Mouse (Mus musculus) layer of hippocampus, adult 11-12 months (tissue): Measurements from ENCODE around the gene Hspa5.
"Not testable (repeated sequence)": the region's sequence is repeated elsewhere in the genome, so short reads cannot be mapped to it uniquely, and the experiment has no call there.

Source experiments
- DNase-seq: peaks from one replicate; pipeline ENCODE4 v3.0.0; 2022; ENCODE audit warnings: low spot score

Hspa5 gene

GRCm38 (mm10) chr2:34809568-34809967 lies 37.8 kb downstream of the Hspa5 start:
- DNase-seq: no peak

DNA sequence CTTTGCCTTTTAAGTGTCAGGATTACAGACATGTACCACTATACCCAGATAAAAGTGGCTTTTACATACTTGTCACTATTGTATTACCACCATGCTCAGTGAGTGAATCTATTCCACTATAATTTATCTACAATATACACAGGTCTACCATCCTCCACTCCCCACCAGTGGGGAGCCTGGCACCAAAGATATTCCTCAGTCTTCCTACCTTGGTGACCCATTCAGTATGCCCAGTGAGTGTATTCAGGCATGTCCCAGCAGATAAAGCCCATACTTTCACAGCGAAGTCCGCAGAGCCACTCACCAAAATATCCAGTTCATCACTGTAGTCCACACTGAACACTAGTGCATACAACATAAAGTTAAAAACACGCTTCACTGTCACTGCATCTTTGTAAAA lies 39.0 kb downstream of the Hspa5 start:
- no peak for DNase-seq

DNA sequence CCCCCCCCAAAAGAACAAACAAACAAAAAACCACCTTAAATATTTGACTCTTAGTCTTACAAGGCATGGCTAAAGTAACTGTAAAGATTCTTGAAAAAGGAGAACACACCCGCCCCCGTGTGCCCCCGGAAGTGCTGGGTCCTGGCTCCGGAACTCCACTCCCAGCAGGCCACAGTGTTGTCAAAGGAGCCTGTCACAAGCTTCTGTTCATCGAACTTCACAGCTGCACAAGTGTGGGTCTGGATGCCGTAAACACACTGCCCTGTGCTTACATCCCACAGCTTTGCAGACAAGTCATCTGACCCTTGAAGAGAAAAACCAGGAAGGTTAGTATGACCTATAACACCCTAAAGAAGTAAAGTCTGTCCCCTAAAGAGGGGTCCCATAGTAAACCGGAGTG lies 40.9 kb downstream of the Hspa5 start:
- DNase-seq: no peak

DNA sequence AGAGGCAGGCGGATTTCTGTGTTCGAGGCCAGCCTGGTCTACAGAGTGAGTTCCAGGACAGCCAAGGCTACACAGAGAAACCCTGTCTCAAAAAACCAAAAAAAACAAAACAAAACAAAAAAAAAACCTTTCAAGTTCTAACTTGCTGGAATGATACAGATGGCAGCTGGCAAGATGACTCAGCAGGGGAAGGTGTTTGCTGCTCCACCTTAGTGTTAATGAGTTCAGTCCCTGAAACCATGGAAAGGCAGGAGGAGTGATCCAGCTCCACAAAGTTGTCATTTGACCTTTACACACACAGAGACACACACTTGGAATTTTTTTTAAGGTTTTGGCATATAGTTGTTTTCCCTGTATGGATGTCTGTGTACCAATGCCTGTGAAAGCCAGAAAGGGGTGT lies 44.1 kb downstream of the Hspa5 start:
- not testable (repeated sequence) for DNase-seq

GRCm38 (mm10) chr2:34818492-34818891 lies 46.7 kb downstream of the Hspa5 start:
- no peak for DNase-seq

DNA sequence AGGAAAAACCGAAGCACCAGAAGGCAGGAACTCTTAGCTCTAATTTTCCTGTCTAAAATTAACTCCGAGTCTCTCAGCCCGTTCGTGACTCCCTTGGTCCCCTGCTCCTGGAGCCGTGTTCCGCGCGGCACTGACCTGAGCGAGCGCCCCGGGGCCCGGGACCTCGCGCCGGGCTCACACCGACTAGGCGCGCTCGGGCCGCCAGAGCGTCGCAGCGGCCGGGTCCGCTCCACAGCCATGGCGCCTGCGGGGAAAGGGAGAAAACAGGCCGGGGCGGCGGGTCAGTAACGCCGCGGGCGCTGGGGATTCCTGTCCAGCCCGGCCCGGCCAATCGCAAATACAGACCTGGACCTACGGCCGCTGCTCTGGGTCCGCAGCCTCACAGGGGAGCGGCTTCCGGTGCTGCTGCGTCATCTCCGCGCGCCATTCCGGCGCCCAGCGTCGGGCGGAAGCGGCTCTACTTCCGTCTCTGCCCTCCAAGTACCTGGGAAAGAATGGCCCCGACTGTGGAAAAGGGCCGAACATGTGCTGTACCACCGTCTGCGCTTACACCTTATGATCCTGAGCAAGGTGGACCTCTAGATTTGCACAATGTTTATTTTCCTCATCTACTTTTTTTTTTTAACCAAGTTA lies 54.2 kb downstream of the Hspa5 start, which contains the start of gene Fbxw2:
Gene Fbxw2, minus strand, starts transcription at position 485 of the 633 bp plus-strand sequence.
- DNase-seq: peak; percentile 93

GRCm38 (mm10) chr2:34826460-34827231 lies 54.9 kb downstream of the Hspa5 start:
- DNase-seq: no peak
